Mouse (Mus musculus) limb, embryonic 11.5 days (tissue): ENCODE measurements around the gene Lgmn. TPM values are rescaled to one million over a fixed set of nuclear protein-coding genes. Genes with fewer than 3 reads are reported as not detected.

Experiments
- ATAC-seq: fragments of 200-750 bp; cut with Nextera tagmentation; 2 replicates; pipeline ENCODE4 v1.8.0; 2017; ENCODE audit warnings: low read depth; ENCODE audit not compliant: insufficient number of reproducible peaks, low FRiP score, low TSS enrichment
- DNase-seq: peaks from one replicate; pipeline ENCODE4 v3.0.0-alpha.2; 2015; ENCODE audit warnings: low spot score
- H3K27ac ChIP-seq: fragments of 300-500 bp; sonication (generic); replicated peaks from 2 replicates; pipeline ENCODE4 v1.5.1; 2014; ENCODE audit warnings: low read depth, mild to moderate bottlenecking, low read length
- H3K27me3 ChIP-seq: fragments of 300-500 bp; sonication (generic); 2 replicates; pipeline ENCODE4 v1.6.1; 2014; ENCODE audit warnings: mild to moderate bottlenecking, low read length, mixed read lengths; ENCODE audit not compliant: control insufficient read depth, insufficient read depth
- H3K36me3 ChIP-seq: fragments of 300-500 bp; sonication (generic); 2 replicates; pipeline ENCODE4 v1.6.1; 2014; ENCODE audit warnings: mild to moderate bottlenecking, low read length, moderate library complexity, mixed read lengths; ENCODE audit not compliant: control insufficient read depth, insufficient read depth
- H3K4me1 ChIP-seq: fragments of 300-500 bp; sonication (generic); 2 replicates; pipeline ENCODE4 v1.6.1; 2014; ENCODE audit warnings: low read length, mixed read lengths; ENCODE audit not compliant: control insufficient read depth, insufficient read depth
- H3K4me2 ChIP-seq: fragments of 300-500 bp; sonication (generic); 2 replicates; pipeline ENCODE4 v1.6.1; 2014; ENCODE audit warnings: low read depth, mild to moderate bottlenecking, moderate library complexity; ENCODE audit not compliant: severe bottlenecking
- H3K4me3 ChIP-seq: fragments of 300-500 bp; sonication (generic); 2 replicates; pipeline ENCODE4 v1.5.1; 2014; ENCODE audit warnings: low read depth, low read length
- H3K9ac ChIP-seq: fragments of 300-500 bp; sonication (generic); 2 replicates; pipeline ENCODE4 v1.6.1; 2014; ENCODE audit warnings: mild to moderate bottlenecking, low read length
- H3K9me3 ChIP-seq: fragments of 300-500 bp; sonication (generic); 2 replicates; pipeline ENCODE4 v1.6.1; 2016; ENCODE audit warnings: low read length; ENCODE audit not compliant: control insufficient read depth
- WGBS: fragments of 180-500 bp; shearing (Covaris S2); extraction: QIAGEN DNeasy Blood & Tissue Kit; methylation state at CpG from one replicate; pipeline ENCODE4 v1.1.7; 2014; 5-methylcytosine and 5-hydroxymethylcytosine counted together
- polyA plus RNA-seq: library from polyadenylated mRNA; unstranded; fragments of >200 nt; fragmentation: Nextera tagmentation; extraction: Ambion mirVana; gene quantifications from 2 replicates; pipeline ENCODE4 v1.2.1, GENCODE M21; 2014

Gene Lgmn
- polyA plus RNA-seq, 1 experiment from 2014 or later = 50.0 TPM

- Histone ChIP-seq H3K9ac (no peak overlapping the region), H3K9me3 (no peaks in the 10 kb centered on the region), H3K27me3 (no peaks in the 10 kb centered on the region), H3K4me3 (no peak overlapping the region), H3K4me1 (no peaks in the 10 kb centered on the region), H3K36me3 (no peaks in the 10 kb centered on the region), H3K27ac (no peak overlapping the region), H3K4me2 (no peak overlapping the region)
- ATAC-seq (no peak), DNase-seq (no peak)
- 75% methylated on average over 5 of the region's 5 CpGs for WGBS
Measured at GRCm38 (mm10) chr12:102460014-102460413, 20.4 kb upstream of the Lgmn start.

- H3K9me3 ChIP-seq = no peaks in the 10 kb centered on the region
- H3K4me1 ChIP-seq = 0 out of 2 replicates have a peak, but pooled peaks cover 5% of the 10 kb centered on the region
- 77% methylated on average over 7 of the region's 7 CpGs for WGBS
- no peak for ATAC-seq
- no peaks in the 10 kb centered on the region for H3K36me3 ChIP-seq
- no peak overlapping the region for H3K27ac ChIP-seq
- no peak overlapping the region for H3K4me3 ChIP-seq
- H3K9ac ChIP-seq = no peak overlapping the region
- no peak for DNase-seq
- H3K27me3 ChIP-seq = no peaks in the 10 kb centered on the region
- H3K4me2 ChIP-seq = no peak overlapping the region
Measured at GRCm38 (mm10) chr12:102456467-102457193, 17.0 kb upstream of the Lgmn start.

GRCm38 (mm10) chr12:102453581-102453980 is 14.0 kb upstream of the Lgmn start:
- DNase-seq = peak; percentile 56
- Histone ChIP-seq H3K27ac (no peak overlapping the region), H3K36me3 (no peaks in the 10 kb centered on the region), H3K9ac (no peak overlapping the region), H3K4me1 (0 out of 2 replicates have a peak, but pooled peaks cover 5% of the 10 kb centered on the region), H3K4me2 (no peak overlapping the region), H3K9me3 (no peaks in the 10 kb centered on the region), H3K4me3 (no peak overlapping the region), H3K27me3 (no peaks in the 10 kb centered on the region)
- ATAC-seq = no peak
- WGBS = 22% methylated on average over 6 of the region's 6 CpGs

GRCm38 (mm10) chr12:102451126-102451851 is 11.7 kb upstream of the Lgmn start:
- DNase-seq = no peak
- no peak for ATAC-seq
- H3K4me1 ChIP-seq = 0 out of 2 replicates have a peak, but pooled peaks cover 5% of the 10 kb centered on the region
- WGBS = 85% methylated on average over 8 of the region's 8 CpGs
- H3K4me3 ChIP-seq = no peak overlapping the region
- H3K27me3 ChIP-seq = no peaks in the 10 kb centered on the region
- H3K9ac ChIP-seq = no peak overlapping the region
- no peaks in the 10 kb centered on the region for H3K36me3 ChIP-seq
- no peaks in the 10 kb centered on the region for H3K9me3 ChIP-seq
- no peak overlapping the region for H3K27ac ChIP-seq
- no peak overlapping the region for H3K4me2 ChIP-seq

GRCm38 (mm10) chr12:102450437-102450836 is 10.8 kb upstream of the Lgmn start:
- ATAC-seq = no peak
- H3K9ac ChIP-seq = no peak overlapping the region
- no peak overlapping the region for H3K27ac ChIP-seq

GRCm38 (mm10) chr12:102445436-102445835 is 5.8 kb upstream of the Lgmn start:
- Histone ChIP-seq H3K4me2 (no peak overlapping the region), H3K4me1 (no peaks in the 10 kb centered on the region), H3K27me3 (no peaks in the 10 kb centered on the region), H3K4me3 (no peak overlapping the region), H3K9me3 (no peaks in the 10 kb centered on the region), H3K36me3 (no peaks in the 10 kb centered on the region), H3K9ac (no peak overlapping the region), H3K27ac (no peak overlapping the region)
- DNase-seq (no peak), ATAC-seq (no peak)
- WGBS = 61% methylated on average over 4 of the region's 4 CpGs

More at GRCm38 (mm10) chr12:102450437-102450836, 10.8 kb upstream of the Lgmn start:
- H3K27me3 ChIP-seq = no peaks in the 10 kb centered on the region
- WGBS = 74% methylated on average over 10 of the region's 10 CpGs
- no peak overlapping the region for H3K4me2 ChIP-seq
- DNase-seq = no peak
- no peaks in the 10 kb centered on the region for H3K36me3 ChIP-seq
- H3K4me1 ChIP-seq = 0 out of 2 replicates have a peak, but pooled peaks cover 5% of the 10 kb centered on the region
- no peak overlapping the region for H3K4me3 ChIP-seq
- no peaks in the 10 kb centered on the region for H3K9me3 ChIP-seq

- no peak for ATAC-seq
- no peak for DNase-seq
- Histone ChIP-seq H3K4me1 (no peaks in the 10 kb centered on the region), H3K4me3 (no peak overlapping the region), H3K27ac (no peak overlapping the region), H3K36me3 (no peaks in the 10 kb centered on the region), H3K9ac (no peak overlapping the region), H3K9me3 (no peaks in the 10 kb centered on the region), H3K4me2 (no peak overlapping the region), H3K27me3 (no peaks in the 10 kb centered on the region)
- WGBS = 84% methylated on average over 5 of the region's 5 CpGs
Measured at GRCm38 (mm10) chr12:102443676-102444075, 4.1 kb upstream of the Lgmn start.

- ATAC-seq (no peak), DNase-seq (no peak)
- H3K27me3 ChIP-seq = no peaks in the 10 kb centered on the region
- no peaks in the 10 kb centered on the region for H3K9me3 ChIP-seq
- H3K36me3 ChIP-seq = no peaks in the 10 kb centered on the region
- WGBS = 93% methylated on average over 15 of the region's 15 CpGs
- H3K4me1 ChIP-seq = peaks cover 5% of the 10 kb centered on the region; the same call in 1 of the 2 replicates
- no peak overlapping the region for H3K4me2 ChIP-seq
- H3K9ac ChIP-seq = no peak overlapping the region
- no peak overlapping the region for H3K4me3 ChIP-seq
- no peak overlapping the region for H3K27ac ChIP-seq
Measured at GRCm38 (mm10) chr12:102442639-102443038, 3.0 kb upstream of the Lgmn start.
